Mouse (Mus musculus) forebrain, embryonic 10.5 days (tissue): Measurements from ENCODE around the gene Hist1h1t. TPM values are rescaled to one million over a fixed set of nuclear protein-coding genes. Genes with fewer than 3 reads are reported as not detected.
A peak's percentile ranks its signal among the peaks of the same experiment; 100 is the strongest.
"Not testable (repeated sequence)": the region's sequence is repeated elsewhere in the genome, so short reads cannot be mapped to it uniquely, and the experiment has no call there.

Experiments used
- DNase-seq: peaks from one replicate; pipeline ENCODE4 v3.0.0-alpha.2; 2017; ENCODE audit warnings: low spot score; ENCODE audit errors: extremely low spot score
- H3K27ac ChIP-seq: fragments of 300-500 bp; sonication (generic); 2 replicates; pipeline ENCODE4 v1.5.1; 2016; ENCODE audit warnings: mild to moderate bottlenecking
- H3K27me3 ChIP-seq: fragments of 300-500 bp; sonication (generic); 2 replicates; pipeline ENCODE4 v1.6.1; 2016; ENCODE audit warnings: mild to moderate bottlenecking; ENCODE audit not compliant: poor library complexity, severe bottlenecking
- H3K36me3 ChIP-seq: fragments of 300-500 bp; sonication (generic); replicated peaks from 2 replicates; pipeline ENCODE4 v1.6.1; 2016; ENCODE audit warnings: mild to moderate bottlenecking, moderate library complexity
- H3K4me1 ChIP-seq: fragments of 300-500 bp; sonication (generic); 2 replicates; pipeline ENCODE4 v1.6.1; 2016
- H3K4me3 ChIP-seq: fragments of 300-500 bp; sonication (generic); 2 replicates; pipeline ENCODE4 v1.5.1; 2016; ENCODE audit warnings: mild to moderate bottlenecking, moderate library complexity
- H3K9me3 ChIP-seq: fragments of 300-500 bp; sonication (generic); 2 replicates; pipeline ENCODE4 v1.6.1; 2016; ENCODE audit warnings: mild to moderate bottlenecking, moderate library complexity
- WGBS: fragments of 180-500 bp; shearing (Covaris S2); methylation state at CpG from one replicate; pipeline ENCODE4 v1.1.7; 2016; 5-methylcytosine and 5-hydroxymethylcytosine counted together
- polyA plus RNA-seq: library from polyadenylated mRNA; unstranded; fragments of >200 nt; fragmentation: Nextera tagmentation; extraction: Ambion mirVana; gene quantifications from 2 replicates; pipeline ENCODE4 v1.2.1, GENCODE M21; 2016

The Hist1h1t gene
- polyA plus RNA-seq, 1 experiment from 2014 or later = not detected

- WGBS = 84% methylated on average over 2 of the region's 2 CpGs
- not testable (repeated sequence) for DNase-seq, H3K4me3 ChIP-seq, H3K27me3 ChIP-seq, H3K36me3 ChIP-seq, H3K27ac ChIP-seq, H3K9me3 ChIP-seq
- H3K4me1 ChIP-seq = peaks cover 17% of the 10 kb centered on the region
Observed at GRCm38 (mm10) chr13:23702801-23703200, 7.2 kb downstream of the Hist1h1t start.

GRCm38 (mm10) chr13:23705751-23706356 is 10.2 kb downstream of the Hist1h1t start:
- 91% methylated on average over 7 of the region's 7 CpGs for WGBS
- peak; percentile 8 for DNase-seq

GRCm38 (mm10) chr13:23706771-23707170 is 11.2 kb downstream of the Hist1h1t start:
- 92% methylated on average over 12 of the region's 12 CpGs for WGBS
- H3K36me3 ChIP-seq = no peaks in the 10 kb centered on the region
- H3K27ac ChIP-seq = peak overlapping the region; percentile 37
- H3K9me3 ChIP-seq = no peaks in the 10 kb centered on the region
- peak; percentile 12 for DNase-seq
- H3K4me1 ChIP-seq = peaks cover 18% of the 10 kb centered on the region
- H3K4me3 ChIP-seq = no peak overlapping the region
- peaks cover 32% of the 10 kb centered on the region for H3K27me3 ChIP-seq

More at GRCm38 (mm10) chr13:23705751-23706356, 10.2 kb downstream of the Hist1h1t start:
- H3K4me3 ChIP-seq = no peak overlapping the region
- H3K27me3 ChIP-seq = peaks cover 23% of the 10 kb centered on the region
- no peaks in the 10 kb centered on the region for H3K9me3 ChIP-seq
- H3K4me1 ChIP-seq = peaks cover 21% of the 10 kb centered on the region
- no peaks in the 10 kb centered on the region for H3K36me3 ChIP-seq
- H3K27ac ChIP-seq = no peak overlapping the region

- Histone ChIP-seq H3K4me3 (no peak overlapping the region), H3K9me3 (no peaks in the 10 kb centered on the region), H3K4me1 (peaks cover 18% of the 10 kb centered on the region), H3K36me3 (no peaks in the 10 kb centered on the region), H3K27me3 (peaks cover 38% of the 10 kb centered on the region), H3K27ac (no peak overlapping the region)
- 85% methylated on average over 4 of the region's 4 CpGs for WGBS
- peak; percentile 10 for DNase-seq
Observed at GRCm38 (mm10) chr13:23708041-23708440, 12.4 kb downstream of the Hist1h1t start.

- H3K27me3 ChIP-seq = peaks cover 38% of the 10 kb centered on the region
- DNase-seq = peak; percentile 12
- WGBS = 84% methylated on average over 4 of the region's 4 CpGs
Observed at GRCm38 (mm10) chr13:23708654-23709053, 13.0 kb downstream of the Hist1h1t start.

GRCm38 (mm10) chr13:23709714-23710373 is 14.2 kb downstream of the Hist1h1t start:
- 26% methylated on average over 15 of the region's 15 CpGs for WGBS
- Histone ChIP-seq H3K4me1 (peaks cover 18% of the 10 kb centered on the region), H3K36me3 (no peaks in the 10 kb centered on the region), H3K4me3 (peak overlapping the region; percentile 44), H3K27ac (peak overlapping the region; percentile 76), H3K9me3 (no peaks in the 10 kb centered on the region), H3K27me3 (peaks cover 38% of the 10 kb centered on the region)
- peak; percentile 14 for DNase-seq

More at GRCm38 (mm10) chr13:23708654-23709053, 13.0 kb downstream of the Hist1h1t start:
- H3K4me3 ChIP-seq = no peak overlapping the region
- H3K27ac ChIP-seq = no peak overlapping the region
- no peaks in the 10 kb centered on the region for H3K9me3 ChIP-seq
- H3K36me3 ChIP-seq = no peaks in the 10 kb centered on the region
- H3K4me1 ChIP-seq = peaks cover 18% of the 10 kb centered on the region

- peaks cover 38% of the 10 kb centered on the region for H3K27me3 ChIP-seq
- H3K36me3 ChIP-seq = no peaks in the 10 kb centered on the region
- H3K27ac ChIP-seq = peak within 1 kb of the TSS; percentile 76
- no peaks in the 10 kb centered on the region for H3K9me3 ChIP-seq
- WGBS = 4% methylated on average over 17 of the region's 17 CpGs
- peaks cover 20% of the 10 kb centered on the region for H3K4me1 ChIP-seq
- peak; percentile 44 for DNase-seq
- H3K4me3 ChIP-seq = peak within 1 kb of the TSS; percentile 44
Observed at GRCm38 (mm10) chr13:23710374-23711089, 14.9 kb downstream of the Hist1h1t start, which contains the start of gene Hfe. Gene Hfe, minus strand, starts transcription at chr13:23710854.

GRCm38 (mm10) chr13:23716261-23717042 is 20.8 kb downstream of the Hist1h1t start:
- 92% methylated on average over 5 of the region's 5 CpGs for WGBS
- no peak overlapping the region for H3K4me3 ChIP-seq
- H3K27ac ChIP-seq = no peak overlapping the region
- no peaks in the 10 kb centered on the region for H3K9me3 ChIP-seq
- H3K36me3 ChIP-seq = no peaks in the 10 kb centered on the region
- peaks cover 9% of the 10 kb centered on the region for H3K27me3 ChIP-seq
- 0 out of 2 replicates have a peak, but pooled peaks cover 2% of the 10 kb centered on the region for H3K4me1 ChIP-seq
- no peak for DNase-seq

DNA sequence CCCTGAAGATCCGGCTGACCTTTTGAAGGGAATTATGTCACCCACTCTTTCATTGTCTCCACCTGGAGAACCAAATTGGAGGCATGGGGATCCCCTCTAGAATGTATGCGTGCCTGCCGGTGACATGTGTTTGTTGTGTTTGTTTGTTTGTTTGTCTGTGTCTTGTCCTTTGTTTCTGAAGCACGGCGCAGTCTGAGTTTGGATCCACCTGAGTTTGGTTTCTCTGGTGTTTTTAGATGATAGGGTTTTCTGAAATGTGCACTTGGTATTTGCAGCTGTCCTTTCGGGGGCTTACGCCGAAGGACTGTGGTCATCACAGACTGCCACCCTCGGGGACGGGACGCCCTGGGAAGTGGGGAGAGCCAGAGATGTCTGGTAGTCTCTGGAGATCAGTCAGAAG is 21.6 kb downstream of the Hist1h1t start:
- Histone ChIP-seq H3K27ac (no peak overlapping the region), H3K4me1 (0 out of 2 replicates have a peak, but pooled peaks cover 2% of the 10 kb centered on the region), H3K9me3 (no peaks in the 10 kb centered on the region), H3K36me3 (no peaks in the 10 kb centered on the region), H3K4me3 (no peak overlapping the region), H3K27me3 (peaks cover 2% of the 10 kb centered on the region; the same call in 1 of the 2 replicates)
- peak; percentile 10 for DNase-seq
- 60% methylated on average over 11 of the region's 11 CpGs for WGBS

- H3K4me1 ChIP-seq, H3K27me3 ChIP-seq, H3K27ac ChIP-seq, H3K9me3 ChIP-seq, H3K4me3 ChIP-seq, H3K36me3 ChIP-seq: not testable (repeated sequence)
- peak; percentile 6 for DNase-seq
- 16% methylated on average over 2 of the region's 2 CpGs for WGBS
Observed at GRCm38 (mm10) chr13:23717593-23718245, 22.1 kb downstream of the Hist1h1t start.

DNA sequence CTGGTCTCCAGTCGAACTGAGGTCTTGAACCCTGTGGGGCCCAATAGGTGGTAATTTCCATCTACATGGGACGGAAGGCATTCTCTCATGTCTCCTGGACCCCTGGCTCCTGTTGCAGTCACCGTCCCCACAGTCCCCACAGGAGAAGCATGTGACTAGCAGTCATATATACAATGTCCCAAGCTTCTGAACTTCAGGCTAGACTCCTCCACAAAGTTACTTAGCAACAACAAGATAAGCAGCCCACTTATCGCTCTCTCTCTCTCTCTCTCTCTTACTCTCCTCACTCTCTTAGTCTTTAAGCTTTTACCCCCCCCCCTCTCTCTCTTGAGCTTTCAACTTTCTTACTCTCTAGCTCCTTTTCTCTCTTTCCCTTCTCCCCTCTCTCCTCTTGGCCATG is 28.6 kb downstream of the Hist1h1t start:
- Histone ChIP-seq H3K4me3 (no peak overlapping the region), H3K9me3 (no peaks in the 10 kb centered on the region), H3K4me1 (peaks cover 4% of the 10 kb centered on the region), H3K36me3 (no peaks in the 10 kb centered on the region), H3K27me3 (no peaks in the 10 kb centered on the region), H3K27ac (no peak overlapping the region)
- WGBS = 88% methylated on average over 4 of the region's 4 CpGs
- peak; percentile 10 for DNase-seq

DNA sequence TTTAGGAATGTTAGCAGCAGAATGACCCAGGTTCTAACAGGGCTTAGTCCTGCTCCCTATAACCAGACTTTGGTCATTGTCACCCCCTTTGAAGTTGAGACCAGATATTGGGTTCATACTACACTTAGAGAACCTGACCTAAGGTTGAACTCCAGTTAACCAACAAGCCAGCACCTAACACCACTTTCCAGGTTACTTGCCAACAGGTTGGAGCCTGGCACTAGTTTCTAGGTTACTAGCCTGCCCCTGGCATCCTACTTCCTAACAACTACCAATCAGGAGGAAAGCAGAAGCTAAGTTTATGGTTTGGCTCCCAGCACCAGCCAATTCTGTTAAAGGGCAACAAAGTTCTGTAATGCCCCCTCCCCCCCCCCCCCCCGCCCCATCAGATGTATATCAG is 29.6 kb downstream of the Hist1h1t start:
- no peaks in the 10 kb centered on the region for H3K9me3 ChIP-seq
- peak overlapping the region; percentile 56 for H3K27ac ChIP-seq
- H3K36me3 ChIP-seq = no peaks in the 10 kb centered on the region
- DNase-seq = no peak
- H3K4me3 ChIP-seq = no peak overlapping the region
- no peaks in the 10 kb centered on the region for H3K27me3 ChIP-seq
- no CpG with 5 or more reads among the region's 1 CpGs for WGBS
- H3K4me1 ChIP-seq = peaks cover 4% of the 10 kb centered on the region
